Mouse (Mus musculus): Measurements from ENCODE around the gene Prkar2a.

The Prkar2a gene

DNA sequence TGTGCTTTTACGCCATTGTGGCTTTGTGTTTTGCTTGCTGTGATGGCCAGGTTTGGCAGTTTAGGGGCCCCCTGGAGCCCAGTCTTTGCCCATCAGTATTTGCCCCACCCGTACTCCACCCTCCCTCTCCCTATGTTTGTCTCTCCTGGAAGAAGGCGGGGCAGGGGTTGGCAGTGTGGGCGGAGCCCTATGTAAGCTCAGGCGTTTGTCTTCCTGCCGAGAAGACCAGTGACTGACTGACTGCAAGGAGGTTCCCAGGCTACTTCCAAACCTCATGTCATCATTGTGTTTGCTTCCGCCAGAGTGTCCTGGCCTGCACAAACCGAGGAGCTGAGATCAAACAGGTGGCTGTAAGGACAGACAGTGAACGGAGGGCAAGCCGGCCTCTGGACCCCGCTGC lies 106.6 kb downstream of the Prkar2a start:
- peak; percentile 74 for DNase-seq (ENCODE audit: low read depth, low spot score)

- no peak for DNase-seq (ENCODE audit: low read depth, low spot score)
These were observed 107.4 kb downstream of the Prkar2a start for GRCm38 (mm10) chr9:108796351-108796981.

DNA sequence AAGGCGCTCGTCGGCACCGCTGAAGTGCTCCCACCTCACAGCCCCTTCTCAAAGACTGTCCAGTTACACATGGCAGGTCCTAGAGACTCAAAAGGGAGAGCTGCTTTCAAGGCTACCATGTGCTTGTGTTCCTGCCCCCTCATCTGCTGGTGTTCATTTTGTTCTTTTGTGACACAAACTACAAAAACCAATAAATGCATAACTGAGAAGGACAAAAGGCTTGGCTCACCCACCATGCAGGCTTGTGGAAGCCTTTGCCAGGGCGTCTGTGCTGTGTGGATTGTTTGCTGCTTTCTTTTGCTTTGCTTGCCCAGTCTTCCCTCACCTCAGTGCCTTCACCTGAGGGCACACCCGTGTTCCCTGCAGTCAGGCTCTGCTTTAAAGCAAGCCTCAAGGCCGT lies 108.4 kb downstream of the Prkar2a start:
- no peak for DNase-seq (ENCODE audit: low read depth, low spot score)

DNA sequence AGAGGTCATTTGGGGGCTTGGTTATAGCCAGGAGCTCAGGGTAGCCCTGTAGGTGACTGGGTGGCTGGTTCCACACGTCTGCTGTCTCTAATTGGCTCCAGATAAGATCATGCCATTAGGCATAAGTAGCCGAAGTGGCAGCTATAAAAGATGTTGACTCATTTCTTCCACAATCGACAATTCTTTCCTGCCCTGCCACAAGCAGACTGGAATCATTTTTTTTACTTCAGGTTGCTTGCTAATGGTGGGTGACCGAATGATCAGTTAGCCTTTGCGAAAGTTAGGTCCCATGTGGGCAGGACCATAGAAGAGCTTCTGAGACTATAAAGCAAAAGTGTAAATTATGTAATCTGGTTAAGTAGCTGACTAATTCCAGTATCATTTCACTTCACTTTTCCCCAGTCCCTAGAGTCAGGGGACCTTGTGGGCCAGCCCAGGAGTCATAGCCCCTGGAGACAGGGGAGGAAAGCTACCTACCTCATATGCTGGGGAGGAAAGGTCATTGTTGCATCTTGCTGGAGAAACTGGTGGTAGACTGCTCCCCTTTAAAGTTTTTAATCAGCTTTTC lies 109.5 kb downstream of the Prkar2a start:
- no peak for DNase-seq (ENCODE audit: low read depth, low spot score)

DNA sequence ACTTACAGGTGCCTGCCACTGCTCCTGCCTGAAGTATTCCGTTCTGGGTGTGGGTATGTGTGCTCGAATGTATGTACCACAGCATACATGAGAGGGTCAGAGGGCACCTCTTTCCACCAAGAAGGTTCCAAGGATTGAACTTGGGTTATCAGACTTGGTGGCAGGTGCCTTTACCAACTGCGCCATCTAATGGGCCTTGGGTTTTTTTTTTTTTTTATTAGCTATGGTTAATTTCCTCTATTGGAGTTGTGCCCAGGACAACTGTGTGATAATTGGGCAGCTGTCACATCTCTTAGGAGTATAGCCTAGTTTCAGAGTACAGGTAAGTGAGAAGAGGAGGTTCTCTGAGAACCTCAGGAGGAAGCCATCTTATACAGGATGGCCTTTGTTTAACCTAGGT lies 110.5 kb downstream of the Prkar2a start:
- DNase-seq (ENCODE audit: low read depth, low spot score), result no peak
